Mouse (Mus musculus): Measurements from ENCODE around the gene Sf3b1. TPM values are rescaled to one million over a fixed set of nuclear protein-coding genes. Genes with fewer than 3 reads are reported as not detected.
"Not testable (repeated sequence)": the region's sequence is repeated elsewhere in the genome, so short reads cannot be mapped to it uniquely, and the experiment has no call there.

Sf3b1 gene
- polyA plus RNA-seq, 1 experiment from 2014 or later: 234 TPM

DNA sequence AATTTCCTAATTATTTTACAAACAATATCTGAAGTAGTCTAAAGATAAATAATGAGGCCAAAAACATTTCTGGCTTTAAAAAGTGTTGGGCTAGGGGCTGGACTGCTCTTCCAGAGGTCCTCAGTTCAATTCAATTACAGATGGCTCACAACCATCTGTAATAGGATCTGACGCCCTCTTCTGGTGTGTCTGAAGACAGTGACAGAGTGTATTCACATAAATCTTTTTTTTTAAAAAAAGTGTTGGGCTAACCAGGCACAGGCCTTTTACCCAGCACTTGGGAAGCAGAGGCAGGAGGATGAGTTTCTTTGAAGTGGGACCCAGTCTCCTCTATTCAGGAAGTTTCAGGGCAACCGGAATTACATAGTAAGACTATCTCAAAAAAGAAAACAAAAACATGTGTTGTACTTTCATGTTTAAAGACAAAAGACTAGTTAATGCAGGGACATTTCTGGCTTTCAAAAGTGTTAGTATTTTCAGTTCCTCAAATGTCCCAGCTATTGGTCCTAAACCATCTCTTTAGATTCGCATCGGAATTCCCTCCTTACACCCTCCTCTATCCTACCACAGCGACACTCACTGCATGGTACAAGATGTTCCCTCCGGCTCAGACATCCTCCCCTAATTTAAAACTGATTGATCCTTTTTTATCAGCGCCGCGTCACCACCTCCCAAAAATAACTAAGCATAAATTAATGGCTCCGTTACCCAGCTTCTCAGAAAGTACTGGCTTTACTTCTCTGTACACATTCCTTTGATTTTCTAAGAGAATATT lies 1.4 kb downstream of the Sf3b1 start:
- H3K4me2 ChIP-seq: peak overlapping the region; percentile 77
- H3K4me3 ChIP-seq (ENCODE audit: low read depth, low read length): peak overlapping the region; percentile 90
- 9% methylated on average over 10 of the region's 10 CpGs for WGBS (ENCODE audit: insufficient replicate concordance)
- no peak for ATAC-seq (replicated peaks; ENCODE audit: insufficient number of reproducible peaks, low FRiP score, low TSS enrichment)
- 0 out of 2 replicates have a peak, but pooled peaks cover 2% of the 10 kb centered on the region for H3K4me1 ChIP-seq (ENCODE audit: control insufficient read depth, insufficient read depth, low read length)
- H3K9me3 ChIP-seq (replicated peaks; ENCODE audit: control insufficient read depth, low read length): no peaks in the 10 kb centered on the region
- H3K27me3 ChIP-seq (ENCODE audit: control insufficient read depth, insufficient read depth, low read length): no peaks in the 10 kb centered on the region
- H3K27ac ChIP-seq (ENCODE audit: low read depth, low read length): no peak overlapping the region
- H3K36me3 ChIP-seq (ENCODE audit: control insufficient read depth, insufficient read depth, low read length): no peaks in the 10 kb centered on the region
- peak overlapping the region; percentile 100 for H3K9ac ChIP-seq (ENCODE audit: low read depth, low read length)

GRCm38 (mm10) chr1:55021907-55022306 lies 5.4 kb downstream of the Sf3b1 start:
- H3K36me3 ChIP-seq (ENCODE audit: control insufficient read depth, insufficient read depth, low read length): peaks cover 5% of the 10 kb centered on the region; the same call in 1 of the 2 replicates
- no peaks in the 10 kb centered on the region for H3K4me1 ChIP-seq (ENCODE audit: control insufficient read depth, insufficient read depth, low read length)
- H3K27me3 ChIP-seq (ENCODE audit: control insufficient read depth, insufficient read depth, low read length): no peaks in the 10 kb centered on the region
- ATAC-seq (replicated peaks; ENCODE audit: insufficient number of reproducible peaks, low FRiP score, low TSS enrichment): no peak
- H3K9me3 ChIP-seq (replicated peaks; ENCODE audit: control insufficient read depth, low read length): no peaks in the 10 kb centered on the region
- H3K4me2 ChIP-seq: no peak overlapping the region
- no peak overlapping the region for H3K4me3 ChIP-seq (ENCODE audit: low read depth, low read length)
- H3K27ac ChIP-seq (ENCODE audit: low read depth, low read length): no peak overlapping the region
- H3K9ac ChIP-seq (ENCODE audit: low read depth, low read length): no peak overlapping the region

DNA sequence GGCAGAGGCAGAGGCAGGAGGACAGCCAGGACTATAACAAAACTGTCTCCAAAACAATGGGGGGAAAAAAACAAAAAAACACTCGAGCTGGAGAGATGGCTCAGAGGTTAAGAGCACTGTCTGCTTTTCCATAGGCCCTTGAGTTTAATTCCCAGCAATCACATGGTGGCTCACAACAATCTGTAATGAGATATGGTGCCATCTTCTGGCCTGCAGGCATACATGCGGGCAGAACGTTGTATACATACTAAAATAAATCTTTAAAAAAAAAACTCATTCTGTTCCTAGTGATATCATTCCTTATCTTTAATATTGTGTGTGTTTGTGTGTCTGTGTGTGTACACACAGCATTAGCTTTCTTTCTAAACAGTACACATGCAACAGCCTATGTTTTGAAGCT lies 14.8 kb downstream of the Sf3b1 start:
- WGBS (ENCODE audit: insufficient replicate concordance): 72% methylated on average over 3 of the region's 3 CpGs

DNA sequence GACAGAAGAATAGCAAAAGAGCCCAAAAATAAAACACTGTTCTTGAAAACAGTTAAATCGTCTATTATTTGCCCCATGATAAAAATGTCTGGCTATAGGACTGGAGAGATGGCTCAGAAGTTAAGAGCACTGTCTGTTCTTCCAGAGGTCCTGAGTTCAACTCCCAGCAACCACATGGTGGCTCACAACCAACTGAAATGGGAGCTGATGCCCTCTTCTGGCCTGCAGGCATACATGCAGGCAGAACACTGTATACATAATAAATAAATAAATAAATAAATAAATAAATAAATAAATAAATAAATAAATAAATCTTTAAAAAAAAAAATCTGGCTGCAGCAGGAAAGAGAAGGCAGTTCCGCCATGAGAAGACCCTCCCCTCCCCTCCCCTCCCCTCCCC lies 19.0 kb downstream of the Sf3b1 start:
- H3K36me3 ChIP-seq (ENCODE audit: control insufficient read depth, insufficient read depth, low read length): peaks cover 35% of the 10 kb centered on the region
- 84% methylated on average over 2 of the region's 2 CpGs for WGBS (ENCODE audit: insufficient replicate concordance)
- not testable (repeated sequence) for H3K9me3 ChIP-seq (replicated peaks; ENCODE audit: control insufficient read depth, low read length); H3K4me1 ChIP-seq (ENCODE audit: control insufficient read depth, insufficient read depth, low read length); H3K4me3 ChIP-seq (ENCODE audit: low read depth, low read length); H3K9ac ChIP-seq (ENCODE audit: low read depth, low read length); H3K27me3 ChIP-seq (ENCODE audit: control insufficient read depth, insufficient read depth, low read length); ATAC-seq (replicated peaks; ENCODE audit: insufficient number of reproducible peaks, low FRiP score, low TSS enrichment); H3K4me2 ChIP-seq; H3K27ac ChIP-seq (ENCODE audit: low read depth, low read length)

More for the DNA sequence above, 14.8 kb downstream of the Sf3b1 start:
- no peak overlapping the region for H3K27ac ChIP-seq (ENCODE audit: low read depth, low read length)
- no peak overlapping the region for H3K4me2 ChIP-seq
- H3K27me3 ChIP-seq (ENCODE audit: control insufficient read depth, insufficient read depth, low read length): no peaks in the 10 kb centered on the region
- ATAC-seq (replicated peaks; ENCODE audit: insufficient number of reproducible peaks, low FRiP score, low TSS enrichment): no peak
- no peaks in the 10 kb centered on the region for H3K9me3 ChIP-seq (replicated peaks; ENCODE audit: control insufficient read depth, low read length)
- no peak overlapping the region for H3K4me3 ChIP-seq (ENCODE audit: low read depth, low read length)
- peaks cover 24% of the 10 kb centered on the region for H3K36me3 ChIP-seq (ENCODE audit: control insufficient read depth, insufficient read depth, low read length)
- no peak overlapping the region for H3K9ac ChIP-seq (ENCODE audit: low read depth, low read length)
- H3K4me1 ChIP-seq (ENCODE audit: control insufficient read depth, insufficient read depth, low read length): no peaks in the 10 kb centered on the region

DNA sequence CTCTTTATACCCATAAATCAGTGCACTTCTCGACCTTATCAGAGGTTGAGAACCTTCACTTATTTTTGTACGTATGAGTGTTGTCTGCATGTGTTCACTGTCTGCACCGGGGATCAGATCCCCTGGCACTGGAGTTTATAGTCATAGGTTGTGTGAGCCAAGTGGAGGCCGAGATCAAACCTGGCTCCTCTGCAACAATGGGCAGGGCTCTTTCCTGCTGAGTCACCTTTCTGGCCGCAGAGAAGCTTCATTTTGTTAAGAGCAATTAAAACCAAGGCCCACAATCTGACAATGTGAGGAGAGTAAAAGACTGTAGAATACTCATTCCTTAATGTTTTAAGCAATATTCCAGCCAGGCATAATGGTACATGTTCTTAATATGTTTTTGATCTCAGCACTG lies 33.7 kb downstream of the Sf3b1 start:
- Histone ChIP-seq H3K4me2 (no peak overlapping the region), H3K27me3 (ENCODE audit: control insufficient read depth, insufficient read depth, low read length) (no peaks in the 10 kb centered on the region), H3K27ac (ENCODE audit: low read depth, low read length) (no peak overlapping the region), H3K36me3 (ENCODE audit: control insufficient read depth, insufficient read depth, low read length) (peaks cover 41% of the 10 kb centered on the region), H3K4me1 (ENCODE audit: control insufficient read depth, insufficient read depth, low read length) (no peaks in the 10 kb centered on the region), H3K4me3 (ENCODE audit: low read depth, low read length) (no peak overlapping the region), H3K9me3 (replicated peaks; ENCODE audit: control insufficient read depth, low read length) (no peaks in the 10 kb centered on the region), H3K9ac (ENCODE audit: low read depth, low read length) (no peak overlapping the region)
- ATAC-seq (replicated peaks; ENCODE audit: insufficient number of reproducible peaks, low FRiP score, low TSS enrichment): no peak
- WGBS (ENCODE audit: insufficient replicate concordance): 83% methylated on average over 5 of the region's 5 CpGs

GRCm38 (mm10) chr1:54986248-54986647 lies 41.0 kb downstream of the Sf3b1 start:
- ATAC-seq (replicated peaks; ENCODE audit: insufficient number of reproducible peaks, low FRiP score, low TSS enrichment): no peak

DNA sequence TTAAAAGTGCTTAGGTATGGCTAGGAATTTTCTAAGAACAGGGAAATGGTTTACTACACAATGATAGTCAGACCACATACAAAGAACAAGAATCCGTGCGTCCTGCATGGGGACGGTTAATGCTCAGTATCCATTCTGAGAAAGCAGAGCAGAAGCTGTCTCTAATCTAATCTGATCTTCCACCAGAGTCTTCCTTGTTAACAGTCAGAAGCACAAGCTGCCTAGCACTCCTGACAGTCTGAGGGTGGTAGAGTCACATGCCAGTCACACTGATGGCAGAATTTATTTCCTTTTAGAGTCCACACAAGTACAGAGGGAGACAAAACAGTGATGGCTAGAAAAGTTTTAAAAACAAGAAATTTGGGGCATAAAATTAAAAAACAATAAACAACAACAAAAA lies 41.5 kb downstream of the Sf3b1 start:
- no peak overlapping the region for H3K4me3 ChIP-seq (ENCODE audit: low read depth, low read length)
- H3K4me1 ChIP-seq (ENCODE audit: control insufficient read depth, insufficient read depth, low read length): no peaks in the 10 kb centered on the region
- no peak overlapping the region for H3K4me2 ChIP-seq
- H3K27me3 ChIP-seq (ENCODE audit: control insufficient read depth, insufficient read depth, low read length): no peaks in the 10 kb centered on the region
- no peaks in the 10 kb centered on the region for H3K9me3 ChIP-seq (replicated peaks; ENCODE audit: control insufficient read depth, low read length)
- 84% methylated on average over 3 of the region's 3 CpGs for WGBS (ENCODE audit: insufficient replicate concordance)
- no peak overlapping the region for H3K27ac ChIP-seq (ENCODE audit: low read depth, low read length)
- H3K9ac ChIP-seq (ENCODE audit: low read depth, low read length): no peak overlapping the region
- peaks cover 13% of the 10 kb centered on the region for H3K36me3 ChIP-seq (ENCODE audit: control insufficient read depth, insufficient read depth, low read length)
- no peak for ATAC-seq (replicated peaks; ENCODE audit: insufficient number of reproducible peaks, low FRiP score, low TSS enrichment)

More at GRCm38 (mm10) chr1:54986248-54986647, 41.0 kb downstream of the Sf3b1 start:
- 94% methylated on average over 5 of the region's 5 CpGs for WGBS (ENCODE audit: insufficient replicate concordance)
- H3K9me3 ChIP-seq (replicated peaks; ENCODE audit: control insufficient read depth, low read length): no peaks in the 10 kb centered on the region
- no peak overlapping the region for H3K27ac ChIP-seq (ENCODE audit: low read depth, low read length)
- no peaks in the 10 kb centered on the region for H3K27me3 ChIP-seq (ENCODE audit: control insufficient read depth, insufficient read depth, low read length)
- no peak overlapping the region for H3K4me2 ChIP-seq
- no peak overlapping the region for H3K9ac ChIP-seq (ENCODE audit: low read depth, low read length)
- H3K4me3 ChIP-seq (ENCODE audit: low read depth, low read length): no peak overlapping the region
- peaks cover 14% of the 10 kb centered on the region for H3K36me3 ChIP-seq (ENCODE audit: control insufficient read depth, insufficient read depth, low read length)
- H3K4me1 ChIP-seq (ENCODE audit: control insufficient read depth, insufficient read depth, low read length): no peaks in the 10 kb centered on the region

GRCm38 (mm10) chr1:54984154-54984553 lies 43.1 kb downstream of the Sf3b1 start:
- Histone ChIP-seq H3K27me3 (ENCODE audit: control insufficient read depth, insufficient read depth, low read length) (no peaks in the 10 kb centered on the region), H3K9me3 (replicated peaks; ENCODE audit: control insufficient read depth, low read length) (no peaks in the 10 kb centered on the region), H3K9ac (ENCODE audit: low read depth, low read length) (no peak overlapping the region), H3K27ac (ENCODE audit: low read depth, low read length) (no peak overlapping the region), H3K4me1 (ENCODE audit: control insufficient read depth, insufficient read depth, low read length) (no peaks in the 10 kb centered on the region), H3K4me3 (ENCODE audit: low read depth, low read length) (no peak overlapping the region), H3K36me3 (ENCODE audit: control insufficient read depth, insufficient read depth, low read length) (peaks cover 7% of the 10 kb centered on the region), H3K4me2 (no peak overlapping the region)
- ATAC-seq (replicated peaks; ENCODE audit: insufficient number of reproducible peaks, low FRiP score, low TSS enrichment): no peak
- WGBS (ENCODE audit: insufficient replicate concordance): 90% methylated on average over 7 of the region's 7 CpGs

GRCm38 (mm10) chr1:54983339-54983738 lies 43.9 kb downstream of the Sf3b1 start:
- no peak overlapping the region for H3K4me2 ChIP-seq
- no peaks in the 10 kb centered on the region for H3K27me3 ChIP-seq (ENCODE audit: control insufficient read depth, insufficient read depth, low read length)
- H3K4me1 ChIP-seq (ENCODE audit: control insufficient read depth, insufficient read depth, low read length): no peaks in the 10 kb centered on the region
- no peaks in the 10 kb centered on the region for H3K9me3 ChIP-seq (replicated peaks; ENCODE audit: control insufficient read depth, low read length)
- no peak for ATAC-seq (replicated peaks; ENCODE audit: insufficient number of reproducible peaks, low FRiP score, low TSS enrichment)
- no peak overlapping the region for H3K9ac ChIP-seq (ENCODE audit: low read depth, low read length)
- 60% methylated on average over 3 of the region's 3 CpGs for WGBS (ENCODE audit: insufficient replicate concordance)
- no peak overlapping the region for H3K4me3 ChIP-seq (ENCODE audit: low read depth, low read length)
- H3K27ac ChIP-seq (ENCODE audit: low read depth, low read length): no peak overlapping the region
- H3K36me3 ChIP-seq (ENCODE audit: control insufficient read depth, insufficient read depth, low read length): peaks cover 7% of the 10 kb centered on the region

Data from heart, embryonic 11.5 days (tissue).